Mouse (Mus musculus): Measurements from ENCODE around the gene BC030870. TPM values are rescaled to one million over a fixed set of nuclear protein-coding genes. Genes with fewer than 3 reads are reported as not detected.
"Not testable (repeated sequence)": the region's sequence is repeated elsewhere in the genome, so short reads cannot be mapped to it uniquely, and the experiment has no call there.

Gene BC030870
- total RNA-seq (2014; rRNA removed; ENCODE audit: low replicate concordance) (not detected in 2 replicates), polyA plus RNA-seq (2015; fragmentation: Nextera tagmentation; extraction: Ambion mirVana) (0.18 TPM in 1 of 2 replicates, not detected in the other)

DNA sequence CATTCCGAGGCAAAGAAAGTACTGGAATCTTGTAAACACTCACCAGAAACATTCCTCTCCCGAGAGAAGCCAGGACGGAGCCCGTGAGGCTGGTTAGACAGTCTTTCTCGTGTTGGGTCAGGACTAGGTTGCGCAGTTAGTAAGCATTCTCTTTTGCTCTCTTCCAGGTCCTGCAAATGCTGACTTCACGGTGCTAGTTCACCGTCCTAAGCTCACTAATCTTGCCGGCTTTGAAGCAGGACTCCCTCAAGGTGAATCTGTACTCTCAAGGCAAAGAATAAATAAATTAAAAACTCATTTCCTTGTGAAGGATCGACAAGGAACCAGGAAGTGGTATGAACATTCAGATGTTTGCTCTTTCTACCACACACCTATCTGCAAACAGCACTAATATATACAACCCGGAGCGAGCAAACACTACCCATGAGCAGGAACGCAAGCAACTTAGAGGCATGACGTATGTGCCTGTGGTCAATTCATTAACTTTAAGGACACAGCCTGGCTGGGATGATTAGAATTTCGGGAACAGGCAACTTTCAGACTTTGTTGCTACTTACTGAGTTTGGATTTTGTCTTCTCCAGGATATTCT, at the start of gene BC030870:
Gene BC030870 (minus strand): TSS at position 365 of the 590 bp plus-strand sequence.
- Histone ChIP-seq H3K4me2 (ENCODE audit: low read depth, low read length) (no peak within 1 kb of the TSS), H3K27ac (ENCODE audit: low read depth) (no peak within 1 kb of the TSS), H3K36me3 (replicated peaks; ENCODE audit: control insufficient read depth, insufficient read depth, low read length) (no peaks in the 10 kb centered on the region), H3K4me1 (ENCODE audit: control insufficient read depth, insufficient read depth) (no peaks in the 10 kb centered on the region), H3K27me3 (ENCODE audit: control insufficient read depth, insufficient read depth, low read length) (no peaks in the 10 kb centered on the region), H3K9me3 (replicated peaks; ENCODE audit: control insufficient read depth, low read length) (no peaks in the 10 kb centered on the region), H3K9ac (replicated peaks; ENCODE audit: low read depth, low read length) (no peak within 1 kb of the TSS), H3K4me3 (ENCODE audit: low read depth, low read length) (no peak within 1 kb of the TSS)
- no peak for TF ChIP-seq CTCF (IDR thresholded peaks at IDR 0.05; ENCODE audit: low read depth)
- DNase-seq (ENCODE audit: low spot score) (no peak), ATAC-seq (ENCODE audit: insufficient read depth, low read depth) (no peak)
- 73% methylated on average over 15 of the region's 15 CpGs for WGBS

DNA sequence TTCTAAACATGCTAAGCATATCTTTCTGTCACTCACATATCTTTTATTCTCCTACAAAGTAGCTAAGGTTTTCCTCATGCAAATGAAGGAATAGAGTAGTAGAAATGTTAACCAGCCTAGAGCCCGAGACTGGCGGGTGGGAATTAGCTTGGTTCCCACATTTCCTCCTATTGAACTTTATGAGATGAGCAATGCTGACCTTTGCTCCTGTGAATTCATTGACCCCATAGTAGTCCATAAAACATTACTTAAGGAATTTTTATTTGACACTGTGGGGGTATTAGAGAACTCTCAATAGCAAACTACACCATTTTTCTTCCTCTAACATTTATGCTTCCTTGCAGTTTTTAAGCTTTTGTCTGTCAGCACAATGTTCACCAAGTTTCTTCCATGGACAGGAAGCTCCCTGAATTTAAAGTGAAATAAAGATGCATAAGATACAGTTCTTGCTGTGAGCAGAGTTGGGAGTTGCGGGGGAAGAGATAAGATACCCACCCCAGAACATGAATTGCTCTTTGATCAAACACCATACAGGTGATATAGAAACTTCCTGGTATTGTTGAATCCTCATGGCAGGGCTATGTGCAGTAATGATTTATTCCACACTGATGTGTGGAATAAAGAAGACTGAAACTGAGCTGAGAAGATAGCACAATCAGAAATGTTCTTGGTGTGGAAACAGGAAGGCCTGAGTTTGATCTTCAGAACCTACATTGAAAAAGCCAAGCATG, 45.5 kb upstream of the BC030870 start:
- no peak for TF ChIP-seq EP300 (IDR thresholded peaks at IDR 0.05; ENCODE audit: low read depth)
- TF ChIP-seq CTCF (IDR thresholded peaks at IDR 0.05; ENCODE audit: low read depth), result no peak
- 69% methylated on average over 3 of the region's 3 CpGs for WGBS

DNA sequence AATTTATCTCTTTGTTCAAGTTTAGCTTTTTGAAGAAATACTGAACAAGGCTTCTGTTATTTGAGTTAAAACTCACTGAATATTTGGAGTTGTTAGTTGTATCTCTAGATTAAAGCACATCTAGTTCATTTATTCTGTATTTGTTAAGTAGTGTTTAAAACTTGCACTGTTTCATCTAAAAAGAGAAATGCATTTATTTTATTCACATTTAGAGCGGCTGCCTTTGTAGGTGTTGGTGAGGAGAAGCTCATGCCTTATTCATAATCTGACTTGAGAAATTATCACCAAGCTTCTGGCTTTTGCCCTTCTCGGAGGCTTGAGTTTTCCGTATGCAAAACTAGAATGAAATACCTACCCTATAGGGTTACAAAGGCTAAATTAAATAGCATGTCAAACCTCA, 39.8 kb upstream of the BC030870 start:
- no peaks in the 10 kb centered on the region for H3K36me3 ChIP-seq (replicated peaks; ENCODE audit: control insufficient read depth, insufficient read depth, low read length)
- no peak overlapping the region for H3K4me3 ChIP-seq (ENCODE audit: low read depth, low read length)
- no peak for TF ChIP-seq CTCF (IDR thresholded peaks at IDR 0.05; ENCODE audit: low read depth)
- TF ChIP-seq EP300 (IDR thresholded peaks at IDR 0.05; ENCODE audit: low read depth), result no peak
- H3K9me3 ChIP-seq (replicated peaks; ENCODE audit: control insufficient read depth, low read length), result no peaks in the 10 kb centered on the region
- H3K27ac ChIP-seq (ENCODE audit: low read depth), result no peak overlapping the region
- no peak overlapping the region for H3K4me2 ChIP-seq (ENCODE audit: low read depth, low read length)
- WGBS, result 80% methylated on average over 3 of the region's 3 CpGs
- no peaks in the 10 kb centered on the region for H3K4me1 ChIP-seq (ENCODE audit: control insufficient read depth, insufficient read depth)
- no peaks in the 10 kb centered on the region for H3K27me3 ChIP-seq (ENCODE audit: control insufficient read depth, insufficient read depth, low read length)
- H3K9ac ChIP-seq (replicated peaks; ENCODE audit: low read depth, low read length), result no peak overlapping the region
- DNase-seq (ENCODE audit: low spot score) (no peak), ATAC-seq (ENCODE audit: insufficient read depth, low read depth) (no peak)

More for the DNA sequence above, 45.5 kb upstream of the BC030870 start:
- no peaks in the 10 kb centered on the region for H3K27me3 ChIP-seq (ENCODE audit: control insufficient read depth, insufficient read depth, low read length)
- H3K4me2 ChIP-seq (ENCODE audit: low read depth, low read length), result no peak overlapping the region
- no peak overlapping the region for H3K4me3 ChIP-seq (ENCODE audit: low read depth, low read length)
- no peaks in the 10 kb centered on the region for H3K9me3 ChIP-seq (replicated peaks; ENCODE audit: control insufficient read depth, low read length)
- H3K27ac ChIP-seq (ENCODE audit: low read depth), result no peak overlapping the region
- no peak overlapping the region for H3K9ac ChIP-seq (replicated peaks; ENCODE audit: low read depth, low read length)
- ATAC-seq (ENCODE audit: insufficient read depth, low read depth) (no peak), DNase-seq (ENCODE audit: low spot score) (no peak)
- no peaks in the 10 kb centered on the region for H3K36me3 ChIP-seq (replicated peaks; ENCODE audit: control insufficient read depth, insufficient read depth, low read length)
- no peaks in the 10 kb centered on the region for H3K4me1 ChIP-seq (ENCODE audit: control insufficient read depth, insufficient read depth)

DNA sequence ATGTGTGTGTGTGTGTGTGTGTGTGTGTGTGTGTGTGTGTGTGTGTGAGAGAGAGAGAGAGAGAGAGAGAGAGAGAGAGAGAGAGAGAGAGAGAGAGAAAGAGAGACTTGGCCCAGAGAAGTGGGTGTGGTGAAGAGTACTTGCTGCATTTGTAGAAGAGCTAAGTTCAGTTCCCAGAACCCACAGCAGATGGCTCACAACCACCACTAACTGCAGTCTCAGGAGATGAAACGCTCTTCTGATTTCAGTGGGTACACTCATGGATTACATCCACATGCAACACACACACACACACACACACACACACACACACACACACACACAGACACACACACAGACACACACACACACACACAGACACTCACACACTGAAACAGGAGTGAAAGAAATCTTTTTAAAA, 31.3 kb upstream of the BC030870 start:
- not testable (repeated sequence) for DNase-seq (ENCODE audit: low spot score); H3K9me3 ChIP-seq (replicated peaks; ENCODE audit: control insufficient read depth, low read length); H3K4me1 ChIP-seq (ENCODE audit: control insufficient read depth, insufficient read depth); H3K4me3 ChIP-seq (ENCODE audit: low read depth, low read length); H3K36me3 ChIP-seq (replicated peaks; ENCODE audit: control insufficient read depth, insufficient read depth, low read length); ATAC-seq (ENCODE audit: insufficient read depth, low read depth); H3K4me2 ChIP-seq (ENCODE audit: low read depth, low read length); H3K27me3 ChIP-seq (ENCODE audit: control insufficient read depth, insufficient read depth, low read length); H3K27ac ChIP-seq (ENCODE audit: low read depth); H3K9ac ChIP-seq (replicated peaks; ENCODE audit: low read depth, low read length)
- WGBS, result 46% methylated on average over 1 of the region's 1 CpGs
- TF ChIP-seq CTCF (IDR thresholded peaks at IDR 0.05; ENCODE audit: low read depth), result peak; percentile 16; the same call in 1 of the 2 replicates

DNA sequence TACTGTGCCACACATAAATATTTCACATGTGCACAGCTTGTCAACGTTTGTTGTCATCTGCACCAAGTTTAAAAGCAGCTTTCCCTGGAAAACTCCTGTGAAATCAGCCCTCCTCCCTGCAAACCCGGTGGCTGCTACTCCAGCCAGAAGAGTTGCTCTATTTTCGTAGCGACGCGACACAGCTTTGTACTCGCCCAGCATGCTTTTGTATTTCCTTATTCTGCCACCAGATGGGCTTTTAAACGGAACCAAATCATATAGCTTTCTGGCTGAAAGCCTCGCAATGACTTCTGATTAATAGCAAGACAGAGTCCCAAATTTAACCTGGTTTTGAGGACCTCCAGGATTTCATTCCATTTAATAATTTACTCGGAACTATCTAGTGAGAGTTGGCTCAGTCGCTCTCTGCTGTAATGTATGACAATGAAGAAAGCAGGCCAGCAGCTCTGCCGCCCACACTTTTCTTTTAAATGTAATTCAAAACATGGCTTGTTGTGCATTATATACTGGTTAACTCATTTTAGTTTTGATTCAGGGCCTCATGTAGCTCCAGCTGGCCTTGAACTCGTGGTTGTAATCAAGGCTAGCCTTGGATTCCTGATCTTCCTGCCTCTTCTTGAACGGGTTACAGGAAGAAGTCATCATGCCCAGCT, 29.9 kb upstream of the BC030870 start:
- TF ChIP-seq CTCF (IDR thresholded peaks at IDR 0.05; ENCODE audit: low read depth) (no peak), EP300 (IDR thresholded peaks at IDR 0.05; ENCODE audit: low read depth) (no peak)
- DNase-seq (ENCODE audit: low spot score) (no peak), ATAC-seq (ENCODE audit: insufficient read depth, low read depth) (no peak)
- H3K4me2 ChIP-seq (ENCODE audit: low read depth, low read length), result no peak overlapping the region
- no peak overlapping the region for H3K4me3 ChIP-seq (ENCODE audit: low read depth, low read length)
- no peaks in the 10 kb centered on the region for H3K36me3 ChIP-seq (replicated peaks; ENCODE audit: control insufficient read depth, insufficient read depth, low read length)
- H3K9me3 ChIP-seq (replicated peaks; ENCODE audit: control insufficient read depth, low read length), result no peaks in the 10 kb centered on the region
- H3K27ac ChIP-seq (ENCODE audit: low read depth), result no peak overlapping the region
- no peaks in the 10 kb centered on the region for H3K27me3 ChIP-seq (ENCODE audit: control insufficient read depth, insufficient read depth, low read length)
- no peak overlapping the region for H3K9ac ChIP-seq (replicated peaks; ENCODE audit: low read depth, low read length)
- H3K4me1 ChIP-seq (ENCODE audit: control insufficient read depth, insufficient read depth), result no peaks in the 10 kb centered on the region
- WGBS, result 55% methylated on average over 14 of the region's 14 CpGs

Measured in heart, postnatal 0 days (tissue).